Mouse (Mus musculus): ENCODE measurements around the gene Parp11. TPM values are rescaled to one million over a fixed set of nuclear protein-coding genes. Genes with fewer than 3 reads are reported as not detected.
A peak's percentile ranks its signal among the peaks of the same experiment; 100 is the strongest.

The Parp11 gene
- polyA plus RNA-seq, 1 experiment from 2014 or later, result 17.8 TPM

DNA sequence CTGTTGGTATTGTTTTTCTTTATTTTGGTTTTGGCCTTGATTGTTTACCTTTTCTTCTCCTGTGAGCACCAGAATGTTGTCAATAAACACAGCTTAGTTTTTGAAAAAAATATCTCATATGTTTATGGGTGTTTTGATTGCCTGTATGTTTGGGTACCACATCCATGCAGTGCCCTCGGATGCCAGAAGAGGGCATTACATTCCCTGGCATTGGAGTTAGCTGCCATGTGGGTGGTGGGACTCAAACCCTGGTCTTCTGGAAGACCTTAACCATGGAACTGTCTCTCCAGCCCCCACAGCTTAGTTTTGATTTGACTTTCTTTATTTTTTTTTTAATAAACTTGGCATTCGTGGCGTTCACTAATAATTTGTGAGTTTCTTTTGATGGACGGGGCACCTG is 8.8 kb downstream of the Parp11 start:
- H3K9ac ChIP-seq (ENCODE audit: low read depth, low read length), result no peak overlapping the region
- no peak overlapping the region for H3K4me2 ChIP-seq (ENCODE audit: low read depth, low read length)
- no peaks in the 10 kb centered on the region for H3K36me3 ChIP-seq (ENCODE audit: control insufficient read depth, insufficient read depth, low read length)
- H3K27me3 ChIP-seq (replicated peaks; ENCODE audit: control insufficient read depth, insufficient read depth, low read length), result no peaks in the 10 kb centered on the region
- no peaks in the 10 kb centered on the region for H3K4me1 ChIP-seq (ENCODE audit: control insufficient read depth, insufficient read depth, low read length)
- no peak overlapping the region for H3K27ac ChIP-seq (ENCODE audit: low read length)
- no peaks in the 10 kb centered on the region for H3K9me3 ChIP-seq (ENCODE audit: control insufficient read depth, low read length)
- ATAC-seq, result no peak
- WGBS, result 96% methylated on average over 4 of the region's 4 CpGs
- H3K4me3 ChIP-seq (ENCODE audit: low read length), result no peak overlapping the region

DNA sequence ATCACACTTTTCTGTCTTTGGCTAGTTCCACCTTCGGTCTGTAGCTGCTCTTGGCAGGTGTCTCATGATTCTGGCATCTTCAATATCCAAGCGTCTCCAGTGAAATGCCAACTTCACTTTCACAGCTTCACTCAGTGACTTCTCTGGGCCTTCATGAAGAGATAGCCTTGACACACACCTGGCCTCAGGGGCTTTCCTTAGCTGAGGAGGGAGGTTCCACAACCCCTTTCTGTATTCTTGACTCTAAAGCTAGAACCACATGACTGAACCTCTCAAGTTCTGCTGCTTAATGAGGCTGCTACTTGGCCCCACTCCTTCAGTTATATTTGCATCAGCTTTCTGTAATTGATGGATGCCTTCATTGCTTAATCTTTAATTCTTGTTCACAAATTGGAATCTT is 10.1 kb downstream of the Parp11 start:
- no peaks in the 10 kb centered on the region for H3K9me3 ChIP-seq (ENCODE audit: control insufficient read depth, low read length)
- no peak overlapping the region for H3K27ac ChIP-seq (ENCODE audit: low read length)
- H3K36me3 ChIP-seq (ENCODE audit: control insufficient read depth, insufficient read depth, low read length), result no peaks in the 10 kb centered on the region
- H3K4me3 ChIP-seq (ENCODE audit: low read length), result no peak overlapping the region
- H3K4me1 ChIP-seq (ENCODE audit: control insufficient read depth, insufficient read depth, low read length), result no peaks in the 10 kb centered on the region
- no peak for ATAC-seq
- H3K27me3 ChIP-seq (replicated peaks; ENCODE audit: control insufficient read depth, insufficient read depth, low read length), result no peaks in the 10 kb centered on the region
- WGBS, result 100% methylated on average over 2 of the region's 2 CpGs
- H3K4me2 ChIP-seq (ENCODE audit: low read depth, low read length), result no peak overlapping the region
- no peak overlapping the region for H3K9ac ChIP-seq (ENCODE audit: low read depth, low read length)

DNA sequence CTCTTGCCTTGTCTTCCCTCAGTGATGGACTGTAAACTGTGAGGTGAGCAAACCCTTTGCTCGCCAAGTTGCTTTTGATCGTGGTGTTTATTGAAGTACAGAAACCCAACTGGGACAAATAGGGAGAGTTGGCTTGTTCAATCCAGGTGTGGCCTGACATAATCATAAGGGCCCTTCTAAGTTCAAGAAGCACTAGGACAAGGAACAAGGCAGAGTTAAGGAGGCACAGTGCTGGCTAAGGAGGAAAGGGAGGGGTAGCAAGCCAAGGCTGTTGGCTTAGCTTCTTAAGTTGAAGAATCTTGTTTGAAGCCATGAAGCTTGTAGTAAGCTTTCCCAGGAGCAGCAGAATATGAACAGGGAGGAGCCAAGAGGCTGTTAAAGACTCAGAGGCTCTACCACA is 13.1 kb downstream of the Parp11 start:
- H3K36me3 ChIP-seq (ENCODE audit: control insufficient read depth, insufficient read depth, low read length), result no peaks in the 10 kb centered on the region
- no peak overlapping the region for H3K4me3 ChIP-seq (ENCODE audit: low read length)
- 92% methylated on average over 2 of the region's 2 CpGs for WGBS
- H3K4me2 ChIP-seq (ENCODE audit: low read depth, low read length), result no peak overlapping the region
- no peak overlapping the region for H3K9ac ChIP-seq (ENCODE audit: low read depth, low read length)
- ATAC-seq, result no peak
- H3K27ac ChIP-seq (ENCODE audit: low read length), result no peak overlapping the region
- H3K9me3 ChIP-seq (ENCODE audit: control insufficient read depth, low read length), result no peaks in the 10 kb centered on the region
- no peaks in the 10 kb centered on the region for H3K4me1 ChIP-seq (ENCODE audit: control insufficient read depth, insufficient read depth, low read length)
- no peaks in the 10 kb centered on the region for H3K27me3 ChIP-seq (replicated peaks; ENCODE audit: control insufficient read depth, insufficient read depth, low read length)

DNA sequence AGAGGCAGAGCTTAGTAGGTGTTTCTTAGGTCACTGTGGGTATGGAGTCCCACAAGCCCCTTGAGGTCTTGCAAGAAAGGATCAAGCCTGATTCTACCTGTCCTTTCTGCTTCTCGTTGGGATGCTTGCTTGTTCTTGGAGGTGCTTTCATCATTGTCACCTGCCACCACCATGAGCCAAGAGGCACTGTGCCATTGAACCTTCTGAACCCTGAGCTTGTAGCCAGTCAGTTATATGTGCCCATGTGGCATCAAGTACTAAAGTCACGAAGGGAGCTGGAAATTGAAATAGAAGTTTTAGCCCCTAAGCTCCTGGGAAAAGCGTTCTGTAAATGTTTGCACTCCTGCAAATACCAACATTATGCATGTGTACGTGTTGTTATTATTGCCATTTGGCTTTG is 14.9 kb downstream of the Parp11 start:
- no peak for ATAC-seq

DNA sequence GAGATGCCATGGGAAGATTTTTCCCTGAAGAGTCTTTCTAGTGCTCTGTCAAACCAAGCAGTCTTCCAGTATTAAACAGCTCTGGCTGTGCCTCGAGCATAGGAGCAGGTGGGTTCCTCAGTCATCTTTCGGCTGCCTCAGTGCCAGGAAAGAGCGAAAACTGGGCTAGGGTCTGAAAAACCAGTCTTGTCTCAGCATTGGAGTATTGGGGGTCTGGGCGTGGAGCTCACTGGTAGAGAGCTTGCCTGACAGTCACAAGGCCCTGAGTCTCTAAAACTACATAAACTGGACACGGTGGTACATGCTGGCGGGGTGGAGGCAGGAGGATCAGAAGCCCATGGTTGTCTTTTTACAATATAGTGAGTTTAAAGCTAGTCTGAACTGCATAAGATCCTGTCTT is 15.6 kb downstream of the Parp11 start:
- Histone ChIP-seq H3K4me1 (ENCODE audit: control insufficient read depth, insufficient read depth, low read length) (no peaks in the 10 kb centered on the region), H3K27ac (ENCODE audit: low read length) (no peak overlapping the region), H3K9me3 (ENCODE audit: control insufficient read depth, low read length) (no peaks in the 10 kb centered on the region), H3K4me2 (ENCODE audit: low read depth, low read length) (no peak overlapping the region), H3K27me3 (replicated peaks; ENCODE audit: control insufficient read depth, insufficient read depth, low read length) (no peaks in the 10 kb centered on the region), H3K36me3 (ENCODE audit: control insufficient read depth, insufficient read depth, low read length) (no peaks in the 10 kb centered on the region), H3K4me3 (ENCODE audit: low read length) (no peak overlapping the region), H3K9ac (ENCODE audit: low read depth, low read length) (no peak overlapping the region)
- ATAC-seq, result no peak
- WGBS, result 91% methylated on average over 6 of the region's 6 CpGs

More for the DNA sequence above, 14.9 kb downstream of the Parp11 start:
- H3K27ac ChIP-seq (ENCODE audit: low read length), result no peak overlapping the region
- no peaks in the 10 kb centered on the region for H3K9me3 ChIP-seq (ENCODE audit: control insufficient read depth, low read length)
- H3K27me3 ChIP-seq (replicated peaks; ENCODE audit: control insufficient read depth, insufficient read depth, low read length), result no peaks in the 10 kb centered on the region
- no peak overlapping the region for H3K4me3 ChIP-seq (ENCODE audit: low read length)
- 92% methylated on average over 4 of the region's 4 CpGs for WGBS
- H3K36me3 ChIP-seq (ENCODE audit: control insufficient read depth, insufficient read depth, low read length), result no peaks in the 10 kb centered on the region
- no peak overlapping the region for H3K9ac ChIP-seq (ENCODE audit: low read depth, low read length)
- no peak overlapping the region for H3K4me2 ChIP-seq (ENCODE audit: low read depth, low read length)
- no peaks in the 10 kb centered on the region for H3K4me1 ChIP-seq (ENCODE audit: control insufficient read depth, insufficient read depth, low read length)

DNA sequence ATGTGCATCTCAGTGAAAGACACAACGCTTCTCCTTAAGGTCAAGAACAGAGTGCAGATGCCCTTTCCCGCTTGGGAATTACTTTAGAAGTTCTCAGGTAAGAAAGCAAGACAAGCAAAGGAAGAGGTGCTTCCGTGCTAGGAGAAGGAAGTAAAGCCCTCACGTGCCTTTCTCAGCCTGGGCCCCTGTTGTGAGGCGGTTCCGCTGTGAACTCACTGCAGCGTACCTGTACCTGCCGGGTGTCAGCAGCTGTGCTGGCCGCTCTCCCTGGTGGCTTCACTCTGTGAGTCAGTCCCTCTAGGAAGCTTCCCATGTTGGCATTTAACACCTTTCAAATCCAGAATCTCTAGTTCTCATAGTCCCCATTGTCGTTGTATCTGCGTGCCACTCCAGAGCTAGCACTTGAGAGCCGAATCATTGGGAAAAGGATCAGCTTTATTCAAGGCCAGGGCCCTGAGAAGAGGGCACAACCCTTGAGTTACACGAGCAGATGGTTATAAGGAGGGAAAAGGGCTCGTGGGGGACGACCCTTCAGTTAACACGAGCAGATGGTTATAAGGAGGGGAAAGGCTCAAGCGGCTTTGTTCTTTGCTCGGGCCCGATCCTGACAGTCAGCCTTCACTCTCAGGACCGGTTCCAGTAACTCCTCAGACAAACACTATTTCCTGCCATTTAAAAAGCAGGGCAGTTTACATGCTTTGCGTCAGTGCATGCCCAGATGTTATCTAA is 16.8 kb downstream of the Parp11 start:
- Histone ChIP-seq H3K4me3 (ENCODE audit: low read length) (no peak overlapping the region), H3K36me3 (ENCODE audit: control insufficient read depth, insufficient read depth, low read length) (no peaks in the 10 kb centered on the region), H3K4me2 (ENCODE audit: low read depth, low read length) (no peak overlapping the region), H3K27me3 (replicated peaks; ENCODE audit: control insufficient read depth, insufficient read depth, low read length) (no peaks in the 10 kb centered on the region), H3K27ac (ENCODE audit: low read length) (no peak overlapping the region), H3K4me1 (ENCODE audit: control insufficient read depth, insufficient read depth, low read length) (no peaks in the 10 kb centered on the region), H3K9ac (ENCODE audit: low read depth, low read length) (no peak overlapping the region), H3K9me3 (ENCODE audit: control insufficient read depth, low read length) (no peaks in the 10 kb centered on the region)
- WGBS, result 57% methylated on average over 21 of the region's 21 CpGs
- peak; percentile 56; the same call in 1 of the 2 replicates for ATAC-seq

DNA sequence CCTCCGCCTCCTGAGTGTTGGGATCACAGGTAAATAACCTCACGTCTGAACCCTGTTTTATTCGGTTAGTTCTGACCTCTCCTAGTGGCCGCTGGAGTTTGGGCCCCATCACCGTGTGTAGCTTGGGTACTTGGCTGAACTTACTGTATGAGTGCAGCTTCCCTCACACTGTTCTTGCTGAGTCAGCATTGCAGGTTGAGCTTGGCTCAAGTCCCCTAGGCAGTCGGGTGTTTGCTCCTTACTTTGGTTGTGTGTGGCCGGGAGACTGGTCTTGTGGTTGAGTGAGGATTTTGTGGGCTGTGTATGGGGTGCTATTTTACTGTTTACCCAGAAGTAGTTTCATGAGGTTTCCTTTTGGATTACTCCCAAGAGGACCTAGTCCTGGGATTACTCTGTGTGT is 17.9 kb downstream of the Parp11 start:
- ATAC-seq, result no peak
- Histone ChIP-seq H3K4me3 (ENCODE audit: low read length) (no peak overlapping the region), H3K27ac (ENCODE audit: low read length) (no peak overlapping the region), H3K4me1 (ENCODE audit: control insufficient read depth, insufficient read depth, low read length) (no peaks in the 10 kb centered on the region), H3K9me3 (ENCODE audit: control insufficient read depth, low read length) (no peaks in the 10 kb centered on the region), H3K4me2 (ENCODE audit: low read depth, low read length) (no peak overlapping the region), H3K9ac (ENCODE audit: low read depth, low read length) (no peak overlapping the region), H3K27me3 (replicated peaks; ENCODE audit: control insufficient read depth, insufficient read depth, low read length) (no peaks in the 10 kb centered on the region), H3K36me3 (ENCODE audit: control insufficient read depth, insufficient read depth, low read length) (no peaks in the 10 kb centered on the region)
- 85% methylated on average over 7 of the region's 7 CpGs for WGBS

DNA sequence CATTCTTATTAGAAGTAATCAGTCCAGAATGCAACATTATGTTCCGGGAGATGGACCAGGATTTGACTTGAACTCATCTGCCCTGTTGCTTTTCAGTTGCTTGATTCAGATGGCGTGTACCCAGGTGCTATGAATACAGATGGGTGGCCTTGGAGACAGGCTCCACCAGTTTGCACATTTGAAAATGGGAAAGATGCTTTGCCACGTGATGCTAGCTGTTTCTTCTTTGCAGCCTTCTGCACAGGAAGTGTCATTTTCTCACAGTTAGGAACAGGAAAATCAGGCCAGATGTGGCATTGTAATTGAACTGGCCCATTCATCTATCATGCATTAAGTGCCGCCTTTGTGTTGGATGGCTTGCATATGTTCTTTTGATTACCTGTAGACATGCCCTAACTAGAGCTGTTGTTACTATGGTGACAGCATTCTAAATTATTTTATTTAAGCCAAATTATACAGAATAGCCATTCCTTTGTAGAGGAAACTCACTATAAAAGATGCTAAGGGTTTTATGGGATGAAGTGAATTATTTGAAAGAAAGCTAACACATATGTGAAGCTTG is 20.2 kb downstream of the Parp11 start:
- whole genome bisulfite sequencing, result 75% methylated on average over 4 of the region's 4 CpGs
- Histone ChIP-seq H3K27me3 (replicated peaks; ENCODE audit: control insufficient read depth, insufficient read depth, low read length) (no peaks in the 10 kb centered on the region), H3K27ac (ENCODE audit: low read length) (no peak overlapping the region), H3K9ac (ENCODE audit: low read depth, low read length) (no peak overlapping the region), H3K9me3 (ENCODE audit: control insufficient read depth, low read length) (no peaks in the 10 kb centered on the region), H3K4me1 (ENCODE audit: control insufficient read depth, insufficient read depth, low read length) (no peaks in the 10 kb centered on the region), H3K4me2 (ENCODE audit: low read depth, low read length) (no peak overlapping the region), H3K4me3 (ENCODE audit: low read length) (no peak overlapping the region), H3K36me3 (ENCODE audit: control insufficient read depth, insufficient read depth, low read length) (no peaks in the 10 kb centered on the region; the same call in 1 of the 2 replicates)
- ATAC-seq, result no peak

DNA sequence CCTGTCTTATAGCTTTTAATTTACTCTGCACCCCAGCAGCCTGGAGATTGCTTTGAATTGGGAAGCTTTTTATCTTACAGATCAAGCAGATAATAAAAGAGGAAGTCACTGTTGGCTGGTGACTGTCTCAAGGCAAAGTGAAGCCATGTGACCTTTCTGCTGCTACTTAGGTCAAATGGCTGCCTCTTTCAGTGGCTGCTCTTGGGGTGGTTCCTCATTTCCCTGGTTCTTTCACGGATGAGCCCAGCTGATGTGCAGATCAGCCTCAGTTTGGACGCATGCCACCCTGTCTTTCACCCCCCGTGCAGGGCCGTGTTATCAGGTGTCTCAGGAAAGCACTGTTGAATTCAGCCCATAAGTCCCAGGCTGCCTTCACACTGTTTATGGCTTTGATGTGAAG is 25.4 kb downstream of the Parp11 start:
- Histone ChIP-seq H3K36me3 (ENCODE audit: control insufficient read depth, insufficient read depth, low read length) (peaks cover 2% of the 10 kb centered on the region; the same call in 1 of the 2 replicates), H3K27me3 (replicated peaks; ENCODE audit: control insufficient read depth, insufficient read depth, low read length) (no peaks in the 10 kb centered on the region), H3K9ac (ENCODE audit: low read depth, low read length) (no peak overlapping the region), H3K4me2 (ENCODE audit: low read depth, low read length) (no peak overlapping the region), H3K9me3 (ENCODE audit: control insufficient read depth, low read length) (no peaks in the 10 kb centered on the region), H3K27ac (ENCODE audit: low read length) (no peak overlapping the region), H3K4me3 (ENCODE audit: low read length) (no peak overlapping the region), H3K4me1 (ENCODE audit: control insufficient read depth, insufficient read depth, low read length) (no peaks in the 10 kb centered on the region)
- 78% methylated on average over 4 of the region's 4 CpGs for WGBS
- ATAC-seq, result no peak

DNA sequence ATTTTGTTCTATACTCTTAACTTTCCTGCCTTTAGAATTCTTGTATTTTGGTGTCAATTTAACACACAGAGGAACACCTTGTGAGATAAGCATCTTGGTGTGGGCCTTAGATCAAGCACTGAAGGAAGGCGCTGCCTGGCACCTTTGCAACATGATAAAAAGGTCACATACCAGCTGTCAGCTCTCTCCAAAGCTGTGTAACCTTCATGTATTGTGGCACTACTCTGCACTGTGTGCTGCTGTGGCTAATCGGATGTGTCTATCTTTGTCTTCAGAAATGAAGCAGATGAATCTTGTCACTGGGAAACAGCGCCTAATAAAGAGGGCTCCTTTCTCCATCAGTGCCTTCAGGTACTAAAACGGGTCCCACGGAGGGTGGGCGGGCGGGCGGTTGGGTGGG is 27.3 kb downstream of the Parp11 start:
- H3K9ac ChIP-seq (ENCODE audit: low read depth, low read length), result no peak overlapping the region
- H3K4me3 ChIP-seq (ENCODE audit: low read length), result no peak overlapping the region
- no peak overlapping the region for H3K27ac ChIP-seq (ENCODE audit: low read length)
- no peaks in the 10 kb centered on the region for H3K4me1 ChIP-seq (ENCODE audit: control insufficient read depth, insufficient read depth, low read length)
- H3K4me2 ChIP-seq (ENCODE audit: low read depth, low read length), result no peak overlapping the region
- peaks cover 2% of the 10 kb centered on the region; the same call in 1 of the 2 replicates for H3K36me3 ChIP-seq (ENCODE audit: control insufficient read depth, insufficient read depth, low read length)
- H3K27me3 ChIP-seq (replicated peaks; ENCODE audit: control insufficient read depth, insufficient read depth, low read length), result no peaks in the 10 kb centered on the region
- no peaks in the 10 kb centered on the region for H3K9me3 ChIP-seq (ENCODE audit: control insufficient read depth, low read length)
- ATAC-seq, result no peak
- 84% methylated on average over 8 of the region's 8 CpGs for WGBS
